Mouse (Mus musculus): Measurements from ENCODE around the gene Gp9.

The Gp9 gene

GRCm38 (mm10) chr6:87777842-87778241 is at the start of gene Gp9:
Gp9 (plus strand) TSS chr6:87778072.
- peak; percentile 24 to 58 for DNase-seq (ENCODE audit: low spot score in 2 of 2)

DNA sequence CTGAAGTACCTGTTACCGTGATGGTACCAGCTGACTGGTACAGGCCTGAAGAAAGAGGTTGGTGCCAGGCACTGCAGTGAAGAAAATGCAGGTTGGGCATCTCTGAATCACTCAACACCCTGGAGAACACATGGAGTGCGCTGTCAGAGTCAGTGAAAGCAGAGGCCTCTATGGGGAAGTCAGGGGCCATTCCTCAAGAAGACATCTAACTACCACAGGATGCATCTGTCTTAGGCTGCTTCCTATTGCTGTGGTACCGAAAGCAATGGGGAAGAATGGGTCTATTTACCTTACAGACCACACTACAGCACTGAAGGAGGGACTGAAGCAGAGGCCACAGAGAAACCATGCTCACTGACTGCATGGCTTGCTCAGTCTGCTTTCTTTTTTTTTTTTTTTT is 49.8 kb upstream of the Gp9 start:
- no peak for DNase-seq (ENCODE audit: low spot score in 2 of 2)

- no peak for DNase-seq (ENCODE audit: low spot score in 2 of 2)
These were observed 47.7 kb upstream of the Gp9 start for GRCm38 (mm10) chr6:87730141-87730540.

GRCm38 (mm10) chr6:87730591-87731462 is 47.0 kb upstream of the Gp9 start, which contains the start of gene Efcc1:
Efcc1 (plus strand) TSS chr6:87730869.
- DNase-seq (ENCODE audit: low spot score in 2 of 2), result no peak

DNA sequence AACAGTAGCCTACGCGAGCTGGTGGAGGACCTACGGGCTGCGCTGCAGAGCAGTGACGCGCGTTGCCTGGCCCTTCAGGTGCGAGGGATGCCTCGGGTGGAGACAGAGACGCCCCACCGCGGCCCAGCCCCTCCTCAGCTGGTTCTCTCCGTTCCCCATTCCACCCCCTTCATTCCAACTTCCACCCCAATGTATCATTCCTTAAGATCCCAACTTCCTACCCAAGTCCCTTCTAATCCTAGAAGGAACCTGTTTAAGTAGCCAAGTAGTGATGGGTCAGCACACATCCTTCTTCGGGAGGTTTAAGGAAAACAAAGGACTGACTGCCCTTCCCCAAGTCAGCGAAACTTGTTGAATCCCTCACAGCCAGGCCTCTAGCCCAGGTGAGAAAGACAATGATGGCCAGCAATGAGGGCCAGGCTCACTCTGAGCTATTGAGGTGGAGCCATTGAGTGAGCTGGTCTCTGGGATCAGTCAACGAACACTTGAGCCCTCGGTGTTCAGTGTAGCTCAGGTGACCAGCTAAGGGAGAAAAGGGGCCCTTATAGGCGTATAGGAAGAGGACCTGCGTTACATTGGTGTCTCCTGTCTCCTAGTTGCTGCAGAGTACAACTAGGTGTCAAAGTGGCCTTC is 46.3 kb upstream of the Gp9 start:
- no peak for DNase-seq (ENCODE audit: low spot score in 2 of 2)

DNA sequence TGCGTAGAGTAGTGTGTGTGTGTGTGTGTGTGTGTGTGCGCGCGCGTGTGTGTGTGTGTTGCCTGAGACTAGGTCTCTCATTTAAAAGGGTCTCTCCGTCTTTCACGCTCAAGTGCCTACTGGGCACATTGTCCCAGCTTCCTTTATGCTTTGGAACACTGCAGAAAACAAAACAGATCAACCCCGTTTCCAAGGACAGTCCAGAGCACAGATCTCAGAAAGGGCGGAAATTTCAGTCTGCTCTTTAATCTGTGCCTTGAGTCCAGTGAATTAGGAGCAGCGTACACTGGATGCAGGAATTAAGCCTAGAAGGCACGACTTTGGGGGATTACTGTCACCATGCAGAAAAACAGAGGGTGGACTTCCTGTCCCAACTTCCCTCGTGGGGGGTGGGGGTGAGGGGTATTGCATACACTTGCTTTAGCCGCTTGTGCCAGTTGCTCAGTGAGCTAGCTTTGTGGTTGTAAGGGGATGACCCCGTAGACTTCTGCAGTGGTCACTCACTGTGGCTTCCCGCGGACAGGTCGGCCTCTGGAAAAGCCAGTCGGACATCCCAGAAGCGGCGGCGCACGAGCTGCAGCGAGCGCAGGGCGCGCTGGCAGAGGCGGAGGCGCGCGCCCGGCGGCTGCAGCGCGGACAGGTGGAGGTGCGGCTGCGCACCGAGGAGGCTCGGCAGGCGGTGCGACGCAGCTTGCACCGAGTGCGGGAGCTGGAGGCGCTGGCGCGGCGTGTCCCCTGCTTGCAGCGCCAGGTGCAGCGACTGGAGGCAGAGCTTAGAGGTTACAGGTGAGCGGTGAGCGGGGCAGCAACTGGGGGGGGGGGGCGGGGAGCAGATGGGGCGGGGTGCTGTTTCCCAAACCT is 45.5 kb upstream of the Gp9 start:
- DNase-seq (ENCODE audit: low spot score in 2 of 2), result no peak

DNA sequence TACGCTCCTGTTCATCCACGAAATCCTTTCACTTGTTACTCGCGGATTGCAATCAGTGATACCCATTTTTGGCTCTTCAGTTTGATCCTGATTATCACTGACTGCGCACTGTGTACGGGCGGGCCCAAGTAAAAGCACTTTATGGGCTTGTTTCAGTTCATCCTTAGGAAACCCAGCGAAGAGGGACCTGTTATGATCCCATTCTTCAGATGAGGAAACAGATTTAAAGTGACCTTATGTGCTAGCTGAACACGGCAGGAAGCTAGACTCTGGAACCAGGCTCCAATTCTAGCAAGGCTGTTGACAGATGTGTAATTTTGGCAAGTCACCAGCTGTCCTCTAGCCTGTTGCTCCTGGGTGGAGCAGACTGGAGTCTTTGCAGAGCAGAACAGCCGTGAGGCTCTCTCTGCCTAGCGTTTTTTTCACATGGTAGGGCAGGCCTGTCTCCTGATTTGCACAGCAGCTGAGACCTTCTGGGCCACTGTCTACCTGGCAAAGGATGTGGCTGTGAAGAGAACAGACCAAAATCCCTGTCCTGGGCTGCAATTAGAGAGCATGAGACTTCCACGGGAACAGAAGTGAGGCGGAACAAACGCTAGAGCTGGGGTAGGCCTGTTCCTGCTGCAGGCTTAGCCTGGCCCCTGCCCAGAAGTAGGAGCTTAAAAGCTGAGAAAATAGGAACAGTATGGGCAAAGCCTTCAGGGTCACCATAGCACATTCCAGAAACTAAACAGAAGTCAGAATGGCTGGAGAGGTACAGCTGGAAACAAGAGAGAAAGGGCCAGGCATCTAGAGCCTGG is 44.5 kb upstream of the Gp9 start:
- no peak for DNase-seq (ENCODE audit: low spot score in 2 of 2)

DNA sequence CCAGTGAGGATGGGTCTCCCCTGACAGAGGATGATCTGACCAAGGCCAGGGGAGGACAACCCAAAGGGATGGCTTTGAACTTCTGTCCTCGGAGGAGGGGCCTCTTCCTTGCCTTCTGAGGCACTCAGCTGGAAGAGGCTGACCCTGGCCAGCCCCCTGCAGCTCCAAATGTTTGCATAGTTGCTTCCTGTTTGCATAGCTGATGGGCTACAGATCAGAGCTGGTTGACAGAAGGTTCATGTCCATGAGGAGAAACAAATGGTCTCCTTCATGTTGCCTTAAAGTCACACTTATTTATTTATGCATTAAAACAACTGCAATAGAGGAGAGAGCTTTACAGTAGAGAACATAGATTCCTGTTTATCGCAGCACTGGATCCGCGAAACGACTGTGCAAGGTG is 43.7 kb upstream of the Gp9 start:
- no peak for DNase-seq (ENCODE audit: low spot score in 2 of 2)

DNA sequence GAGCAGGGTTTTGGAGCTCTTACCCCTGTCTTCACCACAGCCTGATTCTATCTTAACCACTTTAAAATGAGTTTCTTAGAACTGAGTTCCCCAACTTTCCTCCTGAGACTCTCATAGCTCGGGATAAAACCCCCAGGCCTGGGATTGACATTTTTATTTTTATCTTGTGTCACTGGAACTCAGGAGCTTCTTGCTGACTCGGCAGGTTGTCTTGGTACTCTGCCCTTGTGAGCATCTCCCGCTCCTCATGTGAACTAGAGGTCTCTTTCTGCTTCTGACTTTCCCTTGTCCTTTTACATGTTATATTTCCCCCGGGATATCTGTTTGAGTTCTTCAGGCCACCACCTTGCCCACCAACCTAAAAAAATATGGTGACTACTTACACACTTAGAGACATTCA is 40.9 kb upstream of the Gp9 start:
- DNase-seq (ENCODE audit: low spot score in 2 of 2), result no peak

DNA sequence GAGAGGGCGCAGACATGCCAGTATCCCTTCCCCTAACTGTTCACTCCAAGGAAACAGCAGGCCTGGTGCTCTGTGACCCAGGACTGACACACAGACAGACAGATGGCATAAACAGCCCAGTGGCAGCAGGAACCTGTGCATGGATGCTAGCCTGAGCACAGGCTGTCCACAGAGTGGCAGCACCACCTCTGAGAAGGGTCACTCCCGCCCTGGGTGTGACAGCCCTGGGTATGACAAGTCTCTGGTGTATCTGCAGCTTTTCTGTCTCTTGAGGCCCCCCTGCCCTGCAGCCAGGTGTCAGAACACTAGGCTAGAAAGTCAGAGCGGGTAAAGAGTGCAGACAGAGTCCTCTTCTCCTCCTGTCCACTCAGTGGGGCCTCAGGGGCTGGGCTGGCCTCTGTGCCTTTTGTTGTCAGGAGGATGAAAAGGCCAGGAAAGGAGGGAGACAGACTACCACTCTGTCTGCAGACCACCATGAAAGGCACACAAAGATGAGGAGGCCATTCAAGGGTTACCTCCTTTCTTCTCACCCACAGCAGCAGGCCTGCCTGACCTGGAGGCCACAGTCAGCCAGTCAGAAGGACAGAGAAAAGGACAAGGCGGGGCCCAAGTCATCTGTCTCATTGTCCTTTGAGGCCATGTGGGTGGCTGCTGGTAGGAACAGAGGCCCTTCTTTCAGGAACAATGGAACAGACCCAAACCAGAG is 39.8 kb upstream of the Gp9 start:
- DNase-seq (ENCODE audit: low spot score in 2 of 2), result peak in 1 of 2 experiments; percentile 46

DNA sequence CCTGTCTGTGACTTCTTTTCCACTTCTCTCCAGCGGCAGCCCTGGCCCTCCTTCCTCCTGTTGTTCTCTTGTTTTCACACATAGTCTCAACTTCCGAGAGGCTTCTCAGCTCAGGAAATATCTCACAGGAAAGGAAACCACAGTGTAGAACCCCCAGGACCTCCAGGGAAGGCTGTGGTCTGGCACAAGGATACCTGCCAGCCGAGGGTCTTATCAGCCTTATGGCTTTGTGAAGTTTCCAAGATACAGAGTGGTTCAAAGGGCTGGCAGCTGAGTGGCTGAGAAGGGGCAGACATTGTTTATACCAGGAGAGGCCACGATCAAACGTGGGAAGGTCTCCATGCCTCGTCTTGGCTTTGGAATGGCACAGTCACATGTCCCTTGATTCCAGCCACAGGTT is 38.0 kb upstream of the Gp9 start:
- peak in 1 of 2 experiments; percentile 34 for DNase-seq (ENCODE audit: low spot score in 2 of 2)

- peak; percentile 57 to 78 for DNase-seq (ENCODE audit: low spot score in 2 of 2)
These were observed 37.4 kb upstream of the Gp9 start for GRCm38 (mm10) chr6:87740496-87740895.

DNA sequence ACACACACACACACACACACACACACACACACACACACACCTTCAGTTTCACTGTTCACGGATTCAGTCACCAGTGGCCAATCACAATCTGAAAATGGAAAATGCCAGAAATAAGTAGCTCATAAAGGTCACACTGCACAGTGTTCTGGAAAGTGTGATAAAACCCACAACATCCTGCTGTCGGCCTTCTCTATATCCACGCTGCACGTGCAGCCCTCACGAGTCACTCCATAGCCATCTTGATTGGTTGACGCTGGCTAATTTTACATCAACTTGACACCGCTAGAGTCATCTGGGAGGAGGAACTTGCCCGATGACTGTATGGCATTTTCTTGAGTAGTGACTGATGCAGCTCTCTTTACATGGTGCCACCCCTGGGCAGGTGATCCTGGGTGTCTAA is 35.9 kb upstream of the Gp9 start:
- DNase-seq (ENCODE audit: low spot score in 2 of 2), result no peak

DNA sequence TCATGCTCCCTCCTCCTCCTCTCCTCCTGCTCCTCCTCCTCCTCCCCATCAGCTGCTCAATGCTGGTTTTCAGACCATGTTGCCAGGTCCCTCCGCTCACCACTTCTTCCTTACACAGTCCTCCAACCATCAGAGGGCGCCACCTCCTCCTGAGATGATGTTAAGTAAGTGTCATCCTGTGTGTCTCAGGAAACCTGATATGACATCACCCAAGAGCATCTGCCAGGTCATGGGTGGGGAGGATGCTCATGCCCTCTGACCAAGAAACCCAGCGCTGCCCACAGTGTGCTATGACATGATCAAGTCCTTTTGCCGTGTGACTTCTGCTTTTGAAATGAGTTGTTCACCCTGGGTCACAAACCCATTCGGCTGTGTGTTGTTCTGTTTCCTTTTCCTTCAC is 35.1 kb upstream of the Gp9 start:
- DNase-seq (ENCODE audit: low spot score in 2 of 2), result peak in 1 of 2 experiments; percentile 67

DNA sequence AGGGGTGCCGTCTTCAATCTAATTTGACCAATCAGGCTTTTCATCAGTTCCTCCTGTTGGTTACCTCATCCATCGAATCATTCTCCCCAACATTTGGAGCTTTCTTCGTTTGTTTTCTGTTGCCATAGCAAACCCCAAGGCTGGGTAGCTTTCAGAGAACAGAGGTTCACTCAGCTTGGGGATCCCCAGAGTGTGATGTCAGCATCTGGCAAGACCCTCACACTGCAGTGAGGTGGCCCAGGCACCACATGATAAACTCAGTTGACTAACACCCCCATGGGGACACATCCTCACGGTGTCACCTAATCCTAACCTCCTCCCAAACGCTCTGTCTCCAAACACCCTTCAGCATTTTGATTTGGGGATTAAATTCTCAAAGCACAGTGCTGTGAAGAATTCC is 34.6 kb upstream of the Gp9 start:
- no peak for DNase-seq (ENCODE audit: low spot score in 2 of 2)

GRCm38 (mm10) chr6:87744632-87745031 is 33.2 kb upstream of the Gp9 start:
- no peak for DNase-seq (ENCODE audit: low spot score in 2 of 2)

DNA sequence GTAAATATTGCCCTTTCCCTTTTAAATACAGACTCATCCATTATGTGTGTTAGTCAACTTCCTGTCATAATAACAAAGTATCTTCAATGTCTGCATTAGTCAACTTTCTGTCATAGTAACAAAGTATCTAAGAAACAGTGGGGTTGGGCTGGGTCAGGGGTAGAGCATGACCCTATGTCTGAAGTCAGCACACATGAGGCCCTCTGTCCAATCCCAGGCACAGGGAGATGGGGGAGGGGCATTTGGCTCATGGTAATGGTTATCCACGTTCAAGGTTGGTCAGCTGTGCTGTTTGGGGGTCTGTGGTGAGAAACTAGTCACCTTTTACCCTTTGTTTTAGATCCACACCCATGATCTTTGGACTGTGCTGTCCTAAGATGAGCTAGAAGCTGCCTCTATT is 32.6 kb upstream of the Gp9 start:
- no peak for DNase-seq (ENCODE audit: low spot score in 2 of 2)

DNA sequence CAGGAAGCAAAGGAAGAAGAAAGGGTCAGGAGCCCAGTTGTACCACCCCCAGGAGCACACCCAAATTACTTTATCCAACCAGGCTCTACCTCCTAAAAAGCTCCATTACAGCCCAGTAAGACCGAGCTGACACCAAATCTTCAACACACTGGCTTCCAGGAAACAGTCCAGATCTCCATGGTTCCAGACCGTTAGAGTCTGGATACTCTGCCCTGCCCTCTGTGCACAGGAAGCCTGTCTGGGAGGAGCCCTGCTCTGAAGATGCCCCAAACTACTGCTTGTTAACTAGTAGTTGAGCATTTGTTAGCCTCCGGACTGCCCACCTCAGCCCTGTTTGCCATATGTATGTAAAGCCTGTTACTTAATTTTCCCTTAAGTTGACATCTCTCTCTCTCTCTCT is 31.8 kb upstream of the Gp9 start:
- no peak for DNase-seq (ENCODE audit: low spot score in 2 of 2)

DNA sequence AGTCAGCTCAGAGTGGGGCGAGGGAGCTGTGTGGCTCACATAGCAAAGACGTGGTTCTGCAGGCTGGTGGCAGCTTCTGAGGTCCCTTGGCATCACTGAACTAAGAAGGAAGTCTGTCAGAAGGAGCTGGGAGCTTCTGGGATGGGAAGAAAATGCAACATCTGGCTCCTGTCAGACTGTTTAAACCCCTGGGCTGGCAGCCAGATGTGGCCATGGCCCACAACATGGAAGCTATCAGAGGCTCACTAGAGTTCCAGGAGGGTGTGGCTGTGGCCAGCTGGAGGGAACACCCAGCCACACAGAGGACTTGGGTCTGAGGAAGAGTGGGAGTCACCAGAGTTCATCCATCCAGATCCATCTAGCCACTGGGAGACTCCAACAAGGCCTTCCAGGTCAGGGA is 31.0 kb upstream of the Gp9 start:
- DNase-seq (ENCODE audit: low spot score in 2 of 2), result peak; percentile 50 to 54

GRCm38 (mm10) chr6:87748078-87748477 is 29.8 kb upstream of the Gp9 start:
- DNase-seq (ENCODE audit: low spot score in 2 of 2), result no peak

GRCm38 (mm10) chr6:87748531-87748930 is 29.3 kb upstream of the Gp9 start:
- DNase-seq (ENCODE audit: low spot score in 2 of 2), result no peak
